Mouse (Mus musculus): ENCODE measurements around the gene Ddx59. TPM values are rescaled to one million over a fixed set of nuclear protein-coding genes. Genes with fewer than 3 reads are reported as not detected.
A peak's percentile ranks its signal among the peaks of the same experiment; 100 is the strongest.

Gene Ddx59
- 10 to 100 TPM in 1 of 2 experiments, 1 to 10 TPM in 1; 8.9 to 11.7 TPM for total RNA-seq (2021)
- long read RNA-seq, experiment 1, transcript Ddx59-201 (8 exons, 2,166 nt), result major isoform, 8 of 13 reads
- long read RNA-seq, experiment 1, partial matches to known transcripts, result 1 of 13 reads
- long read RNA-seq, experiment 1, other reads (novel, unspliced or antisense), result 4 of 13 reads
- long read RNA-seq, experiment 2, partial matches to known transcripts, result 1 of 6 reads
- long read RNA-seq, experiment 2, other reads (novel, unspliced or antisense), result 1 of 6 reads

DNA sequence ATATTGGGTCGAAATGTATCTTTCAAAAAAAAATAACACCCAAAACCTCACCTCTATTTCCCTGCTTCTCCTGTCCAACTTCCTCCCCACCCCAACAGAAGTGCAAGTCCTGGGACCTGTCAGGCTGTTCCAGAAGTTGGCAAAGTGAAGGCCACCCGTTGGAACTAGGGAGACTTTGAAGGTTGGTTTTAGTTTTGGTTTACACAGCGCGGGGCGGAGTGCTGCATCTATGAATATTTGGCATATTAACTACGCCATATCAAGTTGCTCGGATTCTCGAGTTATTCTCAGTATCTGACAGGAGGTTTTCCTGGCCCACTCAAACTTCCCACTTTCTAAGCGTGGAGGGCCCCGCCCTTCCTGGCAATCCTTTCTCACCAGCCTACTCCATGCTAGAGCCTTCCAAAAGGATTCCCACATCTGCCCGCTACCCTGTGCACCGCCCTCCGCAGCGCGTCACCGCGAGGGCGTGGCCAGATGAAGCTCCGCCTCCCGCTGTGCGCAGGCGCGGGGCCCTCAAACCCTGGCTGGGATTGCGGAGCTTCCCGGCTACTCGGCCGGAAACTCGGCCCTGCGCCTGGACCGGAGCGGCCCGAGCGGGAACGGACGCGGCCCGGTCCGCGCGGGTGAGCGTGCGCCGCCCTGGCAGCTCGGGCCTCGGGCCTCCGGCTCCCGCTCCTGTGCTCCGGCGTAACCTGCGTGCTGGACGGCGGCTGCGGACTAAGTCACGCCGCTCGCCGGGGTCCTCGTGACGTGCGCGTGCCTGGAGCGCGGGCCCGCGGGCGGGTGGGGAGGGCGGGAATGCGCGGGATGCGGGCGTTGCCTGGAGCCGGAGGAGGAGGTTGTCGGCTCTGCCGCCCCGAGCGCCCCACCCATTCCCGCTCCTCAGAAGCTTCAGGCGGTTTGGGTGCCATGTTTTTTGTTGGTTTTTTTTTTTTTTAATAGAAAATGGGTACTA lies at the start of gene Ddx59:
Gene Ddx59 (plus strand): TSS at position 474 of the 958 bp plus-strand sequence.
- intact Hi-C loops (cut with DNase I), result loop anchor here (1.0 to 5.0 kb wide), 2 partner anchors 69 to 128 kb away; partner anchors contain the start of gene Camsap2
- TF ChIP-seq CTCF (IDR thresholded peaks at IDR 0.05), result no peak
- Histone ChIP-seq H3K4me3 (peak within 1 kb of the TSS; percentile 91), H3K27ac (peak within 1 kb of the TSS; percentile 97)
- DNase-seq (ENCODE audit: extremely low spot score in 1 of 2, low spot score in 2 of 2), result peak; percentile 97 to 99

DNA sequence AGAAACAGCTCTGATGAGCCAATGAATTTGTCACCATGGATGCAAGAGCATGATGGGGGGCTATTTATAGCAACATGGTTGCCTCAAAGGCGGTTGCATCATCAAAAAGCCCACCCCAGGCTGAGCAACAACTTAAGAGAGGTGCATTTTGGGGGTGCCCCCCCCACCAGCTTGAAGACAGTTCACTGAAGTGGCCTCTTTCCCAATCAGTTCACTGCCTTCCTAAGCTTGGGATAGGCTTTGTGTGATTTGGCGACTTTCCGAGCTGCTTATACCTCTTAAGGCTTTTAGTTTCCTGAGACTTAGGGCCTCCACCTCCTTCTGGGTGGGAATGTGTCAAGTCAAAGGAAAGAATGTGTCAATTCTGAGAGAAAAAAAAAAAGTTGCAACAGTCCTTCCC lies 49.1 kb upstream of the Ddx59 start:
- intact Hi-C loops (cut with DNase I), result no loop called here
- Histone ChIP-seq H3K4me3 (no peak overlapping the region), H3K27ac (no peak overlapping the region)
- no peak for DNase-seq (ENCODE audit: extremely low spot score in 1 of 2, low spot score in 2 of 2)
- TF ChIP-seq CTCF (IDR thresholded peaks at IDR 0.05), result no peak

DNA sequence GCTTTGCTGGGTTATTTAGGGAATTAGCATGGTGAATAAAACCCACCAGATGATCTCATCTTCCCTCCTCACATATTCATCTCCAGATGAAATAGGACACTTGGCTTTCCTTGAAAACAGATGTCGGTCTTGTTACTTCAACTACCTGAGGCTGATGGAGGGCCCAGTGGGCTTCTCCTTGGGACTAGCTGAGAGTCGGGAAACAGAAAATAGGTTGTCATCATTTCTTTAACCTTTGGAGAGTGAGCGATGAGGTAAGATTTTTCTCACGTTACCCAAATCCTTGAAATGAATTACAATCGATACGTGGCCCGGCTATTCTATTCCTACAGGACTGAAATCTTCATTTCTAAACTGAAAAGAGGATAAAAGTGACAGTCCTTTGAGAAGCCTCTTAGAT lies 35.8 kb upstream of the Ddx59 start:
- intact Hi-C loops (cut with DNase I), result no loop called here
- DNase-seq (ENCODE audit: extremely low spot score in 1 of 2, low spot score in 2 of 2), result no peak
- no peak for TF ChIP-seq CTCF (IDR thresholded peaks at IDR 0.05)
- no peak overlapping the region for H3K4me3 ChIP-seq
- no peak overlapping the region for H3K27ac ChIP-seq

DNA sequence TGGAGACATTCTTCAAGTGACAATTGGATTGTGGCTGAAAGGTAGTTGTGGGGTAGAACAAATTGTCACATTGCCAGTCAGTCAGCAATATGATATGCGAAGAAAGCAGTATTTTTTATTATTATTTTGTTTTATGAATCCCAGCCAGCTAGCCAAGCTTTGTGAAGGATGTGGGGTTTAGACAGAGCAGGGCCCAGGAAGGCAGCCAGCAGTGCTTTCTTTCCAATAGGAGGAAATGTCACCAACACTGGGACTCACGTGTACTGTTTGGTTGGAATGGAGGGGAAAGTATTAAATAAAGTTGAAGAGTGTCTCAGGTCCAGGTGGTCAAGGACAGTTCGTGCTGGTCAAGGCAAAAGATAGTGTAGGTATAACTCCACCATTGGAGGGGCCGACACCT lies 34.9 kb upstream of the Ddx59 start:
- no peak for TF ChIP-seq CTCF (IDR thresholded peaks at IDR 0.05)
- no peak for DNase-seq (ENCODE audit: extremely low spot score in 1 of 2, low spot score in 2 of 2)
- Histone ChIP-seq H3K27ac (no peak overlapping the region), H3K4me3 (no peak overlapping the region)
- intact Hi-C loops (cut with DNase I), result no loop called here

DNA sequence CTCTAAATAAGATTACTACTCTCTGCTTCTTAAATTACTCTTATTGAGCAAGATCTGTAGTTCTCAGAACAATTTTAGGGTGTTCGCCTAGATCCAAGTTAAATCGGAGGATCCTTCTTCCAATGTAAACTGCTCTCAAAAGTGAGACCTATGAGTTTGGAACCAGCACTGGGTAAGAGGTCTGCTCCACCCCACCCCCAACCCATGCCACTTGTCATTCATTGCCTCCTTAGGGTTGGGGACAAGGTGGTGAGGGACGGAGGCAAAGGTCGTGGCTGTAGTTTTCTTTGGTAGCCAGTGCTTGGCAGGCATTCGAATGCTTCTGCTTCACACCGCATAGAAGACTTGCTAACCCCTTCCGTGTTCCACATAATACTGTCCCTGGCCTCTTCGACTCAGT lies 34.5 kb upstream of the Ddx59 start:
- TF ChIP-seq CTCF (IDR thresholded peaks at IDR 0.05), result no peak
- DNase-seq (ENCODE audit: extremely low spot score in 1 of 2, low spot score in 2 of 2), result no peak
- Histone ChIP-seq H3K27ac (no peak overlapping the region), H3K4me3 (no peak overlapping the region)
- intact Hi-C loops (cut with DNase I), result no loop called here

DNA sequence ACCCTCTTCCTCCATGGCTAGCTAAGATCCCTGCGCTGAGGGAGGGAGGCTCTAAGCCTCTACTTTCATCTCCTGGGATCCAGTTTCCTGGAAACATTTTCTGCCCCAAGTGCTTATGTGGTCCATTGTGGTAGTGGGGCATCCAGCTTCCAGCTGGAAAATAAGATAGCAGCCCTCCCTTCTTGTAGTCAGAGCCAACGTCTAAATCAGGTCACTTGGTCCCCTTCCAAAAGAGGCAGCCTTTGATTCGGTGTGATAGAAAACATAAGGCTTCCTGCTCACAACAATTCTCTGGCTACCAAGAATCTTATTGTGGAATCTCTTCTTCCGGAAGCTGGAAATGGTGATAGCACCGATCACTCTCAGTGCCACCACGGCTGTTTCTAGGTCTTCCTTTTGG lies 33.9 kb upstream of the Ddx59 start:
- H3K27ac ChIP-seq, result no peak overlapping the region
- no peak for DNase-seq (ENCODE audit: extremely low spot score in 1 of 2, low spot score in 2 of 2)
- H3K4me3 ChIP-seq, result no peak overlapping the region
- intact Hi-C loops (cut with DNase I), result no loop called here
- no peak for TF ChIP-seq CTCF (IDR thresholded peaks at IDR 0.05)

DNA sequence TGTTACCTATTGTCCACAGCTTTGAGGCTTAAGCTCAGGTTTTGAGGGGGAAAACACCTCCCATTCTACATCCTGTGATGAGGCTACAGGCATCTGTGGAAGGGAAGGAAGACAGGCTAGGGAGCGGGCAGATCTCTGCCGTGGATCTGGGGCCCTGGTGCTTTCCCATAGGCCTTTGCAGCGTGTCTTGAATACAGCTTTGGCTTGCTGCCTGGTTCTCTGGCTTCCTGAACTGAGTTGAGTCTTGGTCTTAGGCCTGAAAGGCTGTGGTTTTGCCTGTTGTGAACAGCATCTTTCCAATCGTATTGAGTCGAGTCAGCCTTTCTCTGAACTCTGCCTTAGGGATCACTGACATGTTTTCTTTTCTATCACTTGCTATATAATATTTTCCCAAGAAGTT lies 33.5 kb upstream of the Ddx59 start:
- intact Hi-C loops (cut with DNase I), result no loop called here
- DNase-seq (ENCODE audit: extremely low spot score in 1 of 2, low spot score in 2 of 2), result no peak
- TF ChIP-seq CTCF (IDR thresholded peaks at IDR 0.05), result no peak
- H3K27ac ChIP-seq, result no peak overlapping the region
- no peak overlapping the region for H3K4me3 ChIP-seq

DNA sequence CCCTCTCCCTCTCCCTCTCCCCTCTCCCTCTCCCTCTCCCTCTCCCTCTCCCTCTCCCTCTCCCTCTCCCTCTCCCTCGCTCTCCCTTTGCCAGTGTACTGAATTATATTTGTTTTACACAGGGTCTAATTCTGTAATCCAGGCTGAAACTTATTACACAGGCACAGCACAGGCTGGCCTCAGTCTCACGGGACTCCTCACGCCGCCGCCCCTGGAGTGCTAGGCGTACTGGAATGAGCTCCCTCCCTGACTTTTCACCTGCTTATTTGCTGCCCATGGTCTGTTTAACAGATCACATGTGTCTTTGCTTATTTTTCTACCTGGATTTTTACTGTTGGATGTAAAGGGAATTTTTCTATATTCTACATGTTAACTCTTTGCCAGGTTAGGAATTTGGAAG lies 28.2 kb upstream of the Ddx59 start:
- no peak for DNase-seq (ENCODE audit: extremely low spot score in 1 of 2, low spot score in 2 of 2)
- no peak for TF ChIP-seq CTCF (IDR thresholded peaks at IDR 0.05)
- Histone ChIP-seq H3K27ac (no peak overlapping the region), H3K4me3 (no peak overlapping the region)
- intact Hi-C loops (cut with DNase I), result no loop called here

DNA sequence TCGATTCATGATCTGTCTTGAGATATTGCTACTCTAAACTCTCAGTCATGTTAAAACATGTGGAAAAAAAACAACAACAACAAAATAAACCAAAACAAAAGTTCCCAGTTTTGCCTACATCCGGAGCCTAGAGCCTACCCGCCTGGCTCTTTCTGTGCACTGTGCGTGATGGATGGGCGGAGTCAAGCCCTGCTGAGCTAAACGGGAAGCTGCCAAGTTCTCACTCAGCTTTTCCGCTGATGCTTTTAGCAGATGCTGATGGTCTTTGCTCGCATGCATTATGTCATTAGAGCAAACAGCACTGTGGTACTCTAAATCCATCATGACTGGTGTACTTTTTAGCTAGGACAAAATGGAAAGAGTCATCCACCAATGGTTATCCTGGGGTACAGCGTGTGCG lies 20.6 kb upstream of the Ddx59 start:
- no peak overlapping the region for H3K4me3 ChIP-seq
- TF ChIP-seq CTCF (IDR thresholded peaks at IDR 0.05), result no peak
- no peak overlapping the region for H3K27ac ChIP-seq
- no peak for DNase-seq (ENCODE audit: extremely low spot score in 1 of 2, low spot score in 2 of 2)
- intact Hi-C loops (cut with DNase I), result no loop called here

DNA sequence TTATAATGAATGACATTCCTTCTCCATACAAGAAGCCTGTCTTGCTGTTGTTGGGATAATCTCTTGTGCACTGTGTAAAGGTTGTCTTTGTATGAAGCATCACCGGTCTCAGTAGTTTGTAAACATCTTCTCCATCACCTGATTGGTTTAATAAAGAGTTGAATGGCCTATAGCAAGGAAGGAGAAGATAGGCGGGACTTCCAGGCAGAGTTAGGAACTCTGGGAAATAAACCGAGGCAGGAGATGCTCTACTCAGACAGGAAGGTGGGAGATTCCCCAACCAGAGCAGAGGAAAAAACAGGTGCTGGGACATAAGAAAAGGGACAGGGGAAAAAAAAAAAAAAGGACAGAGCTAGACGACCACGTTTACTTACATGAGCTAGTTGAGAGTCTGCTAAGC lies 20.0 kb upstream of the Ddx59 start:
- Histone ChIP-seq H3K27ac (no peak overlapping the region), H3K4me3 (no peak overlapping the region)
- no peak for TF ChIP-seq CTCF (IDR thresholded peaks at IDR 0.05)
- no peak for DNase-seq (ENCODE audit: extremely low spot score in 1 of 2, low spot score in 2 of 2)
- intact Hi-C loops (cut with DNase I), result no loop called here

DNA sequence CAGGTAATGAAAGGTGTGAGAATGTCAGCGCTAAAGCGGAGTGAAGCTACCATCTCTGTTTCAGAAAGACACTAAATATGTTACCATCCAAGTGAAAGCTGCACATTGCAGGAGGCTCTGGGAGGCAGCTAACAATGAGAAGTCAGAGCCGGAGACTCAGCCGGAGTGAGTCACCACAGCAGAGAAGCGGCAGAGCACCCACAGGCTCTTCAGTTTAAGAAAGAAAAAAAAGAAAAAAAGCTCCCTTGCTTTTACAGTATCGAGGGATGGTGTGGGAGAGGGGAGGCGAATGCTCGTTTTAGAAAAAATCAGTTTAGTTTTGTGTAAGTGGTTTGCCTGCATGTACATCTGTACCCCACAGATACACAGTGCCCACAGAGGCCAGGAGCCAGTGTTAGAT lies 13.8 kb upstream of the Ddx59 start:
- intact Hi-C loops (cut with DNase I), result no loop called here
- peak overlapping the region; percentile 80 for H3K27ac ChIP-seq
- H3K4me3 ChIP-seq, result no peak overlapping the region
- peak; percentile 42 to 43 for DNase-seq (ENCODE audit: extremely low spot score in 1 of 2, low spot score in 2 of 2)
- no peak for TF ChIP-seq CTCF (IDR thresholded peaks at IDR 0.05)

DNA sequence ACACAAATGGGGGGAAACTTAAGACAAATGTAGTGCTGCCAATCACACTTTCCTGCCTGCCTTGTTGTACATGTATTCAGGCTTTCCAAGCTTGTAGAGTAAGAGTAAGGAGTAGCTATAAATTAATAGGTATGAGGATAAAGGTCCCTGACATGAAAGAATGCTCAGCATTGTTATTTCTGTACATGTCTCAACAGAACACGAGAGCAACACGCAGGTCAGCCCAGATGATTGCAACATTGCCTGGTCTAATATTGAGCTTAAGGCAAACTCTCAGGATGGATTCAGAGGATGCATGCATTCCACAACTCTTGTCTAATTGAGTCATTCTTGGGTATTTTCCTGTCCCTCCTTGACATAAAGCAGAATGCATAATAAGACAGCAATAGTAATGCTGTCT lies 5.4 kb upstream of the Ddx59 start:
- no peak overlapping the region for H3K27ac ChIP-seq
- H3K4me3 ChIP-seq, result no peak overlapping the region
- intact Hi-C loops (cut with DNase I), result no loop called here
- DNase-seq (ENCODE audit: extremely low spot score in 1 of 2, low spot score in 2 of 2), result no peak
- TF ChIP-seq CTCF (IDR thresholded peaks at IDR 0.05), result no peak
